In the genomic region with DNA sequence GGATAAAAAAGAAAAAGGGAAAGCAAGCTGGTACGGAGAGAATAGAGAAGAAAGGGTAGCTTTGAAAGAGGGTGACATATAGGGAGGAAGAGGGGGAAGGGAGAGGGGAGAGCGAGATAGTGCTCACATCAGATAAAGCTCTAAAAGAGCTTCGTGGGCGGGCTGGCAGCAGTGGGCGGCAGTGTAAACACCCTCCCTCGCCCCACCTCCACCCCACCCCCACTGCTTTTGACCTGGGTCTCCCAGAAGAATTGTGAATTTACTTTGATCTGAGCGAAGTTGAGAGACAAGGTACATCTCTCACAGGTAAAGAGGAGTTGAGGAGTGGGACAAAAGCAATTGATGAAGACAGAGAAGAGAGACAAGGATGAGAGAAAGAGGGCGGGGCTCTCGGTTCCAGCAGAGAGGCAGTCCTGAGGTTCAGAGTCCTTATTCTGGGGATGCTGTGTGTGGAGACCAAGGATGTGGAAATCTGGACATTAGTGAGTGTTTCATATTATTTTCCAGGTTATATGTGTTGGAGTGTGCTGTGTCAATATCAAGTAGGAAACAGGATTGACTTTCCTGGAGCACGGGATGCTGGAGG, we compare ENCODE assay signal across 9 mouse cellular contexts. TPM values are rescaled to one million over a fixed set of nuclear protein-coding genes. Genes with fewer than 3 reads are reported as not detected.
DNase-seq lines count a peak whose midpoint lies in the region; ATAC-seq lines count a peak whose summit lies in the region.
"Had no signal": no experiment of that assay in that cellular context is flagged by ENCODE, and none has a peak within 500 bp of the region (broad histone marks: within the 10 kb centered on the region; RNA-seq: fewer than 3 reads in every experiment).

A gene (plus strand): TSS at position 508 of the 586 bp plus-strand sequence.

- H3K27ac ChIP-seq in heart, embryonic 12.5 days (ENCODE audit: poor library complexity, severe bottlenecking), result no peak within 1 kb of the TSS
- no peak within 1 kb of the TSS for H3K27ac ChIP-seq in embryonic facial prominence, embryonic 11.5 days (replicated peaks; ENCODE audit: low read depth, low read length)
- H3K27ac ChIP-seq in intestine, embryonic 15.5 days, result no peak within 1 kb of the TSS
- no peak within 1 kb of the TSS for H3K27ac ChIP-seq in midbrain, embryonic 16.5 days (ENCODE audit: low read length)

- no peaks in the 10 kb centered on the region for H3K9me3 ChIP-seq in heart, embryonic 12.5 days (replicated peaks)
- H3K9me3 ChIP-seq in embryonic facial prominence, embryonic 11.5 days (replicated peaks; ENCODE audit: control insufficient read depth, low read length), result no peaks in the 10 kb centered on the region
- no peaks in the 10 kb centered on the region for H3K9me3 ChIP-seq in intestine, embryonic 15.5 days
- H3K9me3 ChIP-seq in midbrain, embryonic 16.5 days (replicated peaks; ENCODE audit: control insufficient read depth, low read length, poor library complexity, severe bottlenecking), result no peaks in the 10 kb centered on the region

- ATAC-seq in heart, embryonic 12.5 days (ENCODE audit: insufficient number of reproducible peaks, low FRiP score), result peak; percentile 80
- ATAC-seq in embryonic facial prominence, embryonic 11.5 days (replicated peaks; ENCODE audit: insufficient number of reproducible peaks, low FRiP score, low TSS enrichment, low read depth), result peak; percentile 53; the same call in 1 of the 2 replicates
- ATAC-seq in intestine, embryonic 15.5 days, result peak; percentile 74
- peak; percentile 47 for ATAC-seq in midbrain, embryonic 16.5 days

- WGBS in heart, embryonic 12.5 days, result 13% methylated on average over 10 of the region's 10 CpGs
- WGBS in embryonic facial prominence, embryonic 11.5 days, result 9% methylated on average over 10 of the region's 10 CpGs
- WGBS in intestine, embryonic 15.5 days, result 7% methylated on average over 10 of the region's 10 CpGs
- WGBS in midbrain, embryonic 16.5 days, result 6% methylated on average over 10 of the region's 10 CpGs

- no peaks in the 10 kb centered on the region for H3K27me3 ChIP-seq in heart, embryonic 12.5 days (replicated peaks)
- no peaks in the 10 kb centered on the region for H3K27me3 ChIP-seq in embryonic facial prominence, embryonic 11.5 days (ENCODE audit: control insufficient read depth, insufficient read depth, low read length)
- H3K27me3 ChIP-seq in intestine, embryonic 15.5 days (replicated peaks), result no peaks in the 10 kb centered on the region
- no peaks in the 10 kb centered on the region for H3K27me3 ChIP-seq in midbrain, embryonic 16.5 days (ENCODE audit: control insufficient read depth, insufficient read depth, low read depth, low read length)

- H3K4me2 ChIP-seq in heart, embryonic 12.5 days, result peak within 1 kb of the TSS; percentile 66
- peak within 1 kb of the TSS; percentile 39 for H3K4me2 ChIP-seq in embryonic facial prominence, embryonic 11.5 days (ENCODE audit: low read depth, low read length)
- H3K4me2 ChIP-seq in intestine, embryonic 15.5 days (replicated peaks), result peak within 1 kb of the TSS; percentile 55
- H3K4me2 ChIP-seq in midbrain, embryonic 16.5 days (ENCODE audit: low read length), result peak within 1 kb of the TSS; percentile 42

- H3K9ac ChIP-seq in heart, embryonic 12.5 days, result peak within 1 kb of the TSS; percentile 60; the same call in 1 of the 2 replicates
- peak within 1 kb of the TSS; percentile 49 for H3K9ac ChIP-seq in embryonic facial prominence, embryonic 11.5 days (replicated peaks; ENCODE audit: low read length)
- no peak within 1 kb of the TSS for H3K9ac ChIP-seq in intestine, embryonic 15.5 days
- no peak within 1 kb of the TSS for H3K9ac ChIP-seq in midbrain, embryonic 16.5 days (ENCODE audit: low read depth, low read length)

- H3K4me1 ChIP-seq in heart, embryonic 12.5 days (replicated peaks), result peaks cover 14% of the 10 kb centered on the region
- no peaks in the 10 kb centered on the region for H3K4me1 ChIP-seq in embryonic facial prominence, embryonic 11.5 days (ENCODE audit: control insufficient read depth, insufficient read depth, low read length)
- H3K4me1 ChIP-seq in intestine, embryonic 15.5 days (replicated peaks), result no peaks in the 10 kb centered on the region; the same call in 1 of the 2 replicates
- H3K4me1 ChIP-seq in midbrain, embryonic 16.5 days (ENCODE audit: control insufficient read depth, insufficient read depth, low read length), result peaks cover 12% of the 10 kb centered on the region

- intact Hi-C loops in heart, postnatal 10 days (cut with DNase I), result no loop called here

- DNase-seq in heart, postnatal 10 days, result no peak
- peak; percentile 21 for DNase-seq in embryonic facial prominence, embryonic 11.5 days (ENCODE audit: low spot score)
- no peak for DNase-seq in frontal cortex, postnatal 36 days (ENCODE audit: low spot score in 2 of 2)
- no peak for DNase-seq in urinary bladder, adult 2 months (ENCODE audit: low spot score)
- DNase-seq in testis, postnatal 10 days (ENCODE audit: low spot score), result no peak
- DNase-seq: gastrocnemius, postnatal 25 days had no signal

- peak within 1 kb of the TSS; percentile 41 for H3K4me3 ChIP-seq in heart, embryonic 12.5 days
- H3K4me3 ChIP-seq in embryonic facial prominence, embryonic 11.5 days (ENCODE audit: low read depth, low read length), result peak within 1 kb of the TSS; percentile 30
- H3K4me3 ChIP-seq in intestine, embryonic 15.5 days (replicated peaks), result peak within 1 kb of the TSS; percentile 12
- H3K4me3 ChIP-seq in midbrain, embryonic 16.5 days (ENCODE audit: low read depth, low read length), result peak within 1 kb of the TSS; percentile 13

- H3K36me3 ChIP-seq in heart, embryonic 12.5 days, result no peaks in the 10 kb centered on the region
- no peaks in the 10 kb centered on the region for H3K36me3 ChIP-seq in embryonic facial prominence, embryonic 11.5 days (replicated peaks; ENCODE audit: control insufficient read depth, insufficient read depth, low read depth, low read length)
- H3K36me3 ChIP-seq in intestine, embryonic 15.5 days, result no peaks in the 10 kb centered on the region
- peaks cover 8% of the 10 kb centered on the region for H3K36me3 ChIP-seq in midbrain, embryonic 16.5 days (ENCODE audit: control insufficient read depth, insufficient read depth, low read length)

RNA-seq across cellular contexts. Expression of the gene that starts here (rescaled TPM):
- polyA plus RNA-seq in heart, embryonic 12.5 days (2016; fragmentation: Nextera tagmentation; extraction: Ambion mirVana), result 2.4 and 3.0 TPM in 2 replicates
- total RNA-seq in heart, postnatal 10 days (2021), result 1 to 10 TPM; 1.3 to 1.5 TPM
- polyA plus RNA-seq in embryonic facial prominence, embryonic 11.5 days (2014; fragmentation: Nextera tagmentation; extraction: Ambion mirVana), result 1.9 and 2.1 TPM in 2 replicates
- 3.7 and 4.4 TPM in 2 replicates for polyA plus RNA-seq in intestine, embryonic 15.5 days (2015; fragmentation: Nextera tagmentation; extraction: Ambion mirVana)
- 1.5 and 1.7 TPM in 2 replicates for polyA plus RNA-seq in midbrain, embryonic 16.5 days (2015; fragmentation: Nextera tagmentation; extraction: Ambion mirVana)
- polyA plus RNA-seq in urinary bladder, adult 2 months (2012; rRNA removed), result 3.7 and 6.6 TPM in 2 replicates

Comparison
In these comparisons a context has a peak if more than half of its experiments do, and no peak if none do; other contexts are left out.
1. H3K9ac ChIP-seq: peak in heart, embryonic 12.5 days (single experiment) and embryonic facial prominence, embryonic 11.5 days (single experiment); none in intestine, embryonic 15.5 days (single experiment) and midbrain, embryonic 16.5 days (single experiment).
2. Peak in every context shown above with its lines, with median percentiles within 50 percentile points of each other: ATAC-seq, H3K4me2 ChIP-seq and H3K4me3 ChIP-seq.